Mouse (Mus musculus): ENCODE measurements around the gene Gm10053.
A peak's percentile ranks its signal among the peaks of the same experiment; 100 is the strongest.
"Not testable (repeated sequence)": the region's sequence is repeated elsewhere in the genome, so short reads cannot be mapped to it uniquely, and the experiment has no call there.

Gene Gm10053

GRCm38 (mm10) chr19:24875129-24875870, at the start of gene Gm10053:
Gene Gm10053, plus strand, starts transcription at chr19:24875686.
- not testable (repeated sequence) for DNase-seq (ENCODE audit: low read depth)

GRCm38 (mm10) chr19:24842080-24842479, 33.4 kb upstream of the Gm10053 start:
- no peak for DNase-seq (ENCODE audit: low read depth)

- no peak for DNase-seq (ENCODE audit: low read depth)
These were observed 30.4 kb upstream of the Gm10053 start for GRCm38 (mm10) chr19:24845007-24845546.

GRCm38 (mm10) chr19:24848345-24848744, 27.1 kb upstream of the Gm10053 start:
- no peak for DNase-seq (ENCODE audit: low read depth)

- peak; percentile 65 for DNase-seq (ENCODE audit: low read depth)
These were observed 26.6 kb upstream of the Gm10053 start for GRCm38 (mm10) chr19:24848844-24849243.

- no peak for DNase-seq (ENCODE audit: low read depth)
These were observed 23.8 kb upstream of the Gm10053 start for GRCm38 (mm10) chr19:24851456-24852315.

- no peak for DNase-seq (ENCODE audit: low read depth)
These were observed 14.2 kb upstream of the Gm10053 start for GRCm38 (mm10) chr19:24861276-24861611.

- no peak for DNase-seq (ENCODE audit: low read depth)
These were observed 13.7 kb upstream of the Gm10053 start, which contains the start of gene Pgm5 for GRCm38 (mm10) chr19:24861612-24862451. Gene Pgm5, minus strand, starts transcription at chr19:24861855.

GRCm38 (mm10) chr19:24865436-24865835, 10.1 kb upstream of the Gm10053 start:
- DNase-seq (ENCODE audit: low read depth), result no peak

GRCm38 (mm10) chr19:24871037-24871635, 4.3 kb upstream of the Gm10053 start:
- peak; percentile 71 for DNase-seq (ENCODE audit: low read depth)

- DNase-seq (ENCODE audit: low read depth), result no peak
These were observed 1.6 kb upstream of the Gm10053 start for GRCm38 (mm10) chr19:24873873-24874272.

GRCm38 (mm10) chr19:24881237-24881636, 5.8 kb downstream of the Gm10053 start:
- no peak for DNase-seq (ENCODE audit: low read depth)

GRCm38 (mm10) chr19:24885504-24885903, 10.0 kb downstream of the Gm10053 start:
- peak; percentile 65 for DNase-seq (ENCODE audit: low read depth)

- no peak for DNase-seq (ENCODE audit: low read depth)
These were observed 11.4 kb downstream of the Gm10053 start for GRCm38 (mm10) chr19:24886888-24887287.

- no peak for DNase-seq (ENCODE audit: low read depth)
These were observed 21.1 kb downstream of the Gm10053 start for GRCm38 (mm10) chr19:24896536-24896935.

- DNase-seq (ENCODE audit: low read depth), result no peak
These were observed 21.8 kb downstream of the Gm10053 start for GRCm38 (mm10) chr19:24897006-24897895.

- no peak for DNase-seq (ENCODE audit: low read depth)
These were observed 22.6 kb downstream of the Gm10053 start for GRCm38 (mm10) chr19:24897896-24898736.

- no peak for DNase-seq (ENCODE audit: low read depth)
These were observed 23.5 kb downstream of the Gm10053 start for GRCm38 (mm10) chr19:24898737-24899577.

Data from 416B (cell line).